Comparison of ENCODE assay signal across 16 mouse cellular contexts in genomic region chr10:127333152-127333551, GRCm38 (mm10). TPM values are rescaled to one million over a fixed set of nuclear protein-coding genes. Genes with fewer than 3 reads are reported as not detected.
A peak's percentile ranks its signal among the peaks of the same experiment; 100 is the strongest.
DNase-seq lines count a peak whose midpoint lies in the region; ATAC-seq and TF ChIP-seq lines count a peak whose summit lies in the region.
"Had no signal": no experiment of that assay in that cellular context is flagged by ENCODE, and none has a peak within 500 bp of the region (broad histone marks: within the 10 kb centered on the region; RNA-seq: fewer than 3 reads in every experiment).

No protein-coding gene starts in this region.

- peaks cover 14% of the 10 kb centered on the region for H3K4me1 ChIP-seq in thymus, adult 2 months (replicated peaks; ENCODE audit: control insufficient read depth, insufficient read depth, low read length)
- no peaks in the 10 kb centered on the region for H3K4me1 ChIP-seq in cortical plate, adult 2 months (ENCODE audit: control insufficient read depth, insufficient read depth, low read length)
- no peaks in the 10 kb centered on the region for H3K4me1 ChIP-seq in hindbrain, embryonic 13.5 days (replicated peaks)
- H3K4me1 ChIP-seq: forebrain, embryonic 13.5 days had no signal

- no peak overlapping the region for H3K9ac ChIP-seq in hindbrain, embryonic 13.5 days

- DNase-seq in gastrocnemius, adult 2 months: peak; percentile 18
- DNase-seq in gastrocnemius, postnatal 25 days: no peak
- peak; percentile 30 for DNase-seq in thymus, adult 2 months
- no peak for DNase-seq in thymus, postnatal 10 days (ENCODE audit: low spot score in 2 of 2)
- DNase-seq in thymus, postnatal 4 days: peak; percentile 61
- DNase-seq in MN1 (ENCODE audit: low spot score): no peak
- DNase-seq: midbrain, embryonic 14.5 days had no signal

- H3K9me3 ChIP-seq in hindbrain, embryonic 13.5 days: no peaks in the 10 kb centered on the region
- H3K9me3 ChIP-seq: forebrain, embryonic 13.5 days; G1E; heart, embryonic 10.5 days had no signal

- no peak for TF ChIP-seq POLR2A in thymus, adult 2 months (IDR thresholded peaks at IDR 0.05; ENCODE audit: control insufficient read depth, extremely low read depth, insufficient read depth, low read length, poor library complexity)
- no peak for TF ChIP-seq POLR2A in cortical plate, adult 2 months (IDR thresholded peaks at IDR 0.05; ENCODE audit: extremely low read depth, insufficient read depth, low read length)

- ATAC-seq in hindbrain, embryonic 13.5 days (ENCODE audit: low FRiP score): no peak
- ATAC-seq: forebrain, embryonic 13.5 days; inflammation-experienced regulatory T-cells, adult 6 months had no signal

- H3K27ac ChIP-seq in gastrocnemius, adult 2 months: no peak overlapping the region
- no peak overlapping the region for H3K27ac ChIP-seq in thymus, adult 2 months (ENCODE audit: control insufficient read depth, insufficient read depth, low read length)
- H3K27ac ChIP-seq in cortical plate, adult 2 months (ENCODE audit: insufficient read depth, low read length): no peak overlapping the region
- no peak overlapping the region for H3K27ac ChIP-seq in hindbrain, embryonic 13.5 days
- H3K27ac ChIP-seq: forebrain, embryonic 13.5 days had no signal

- H3K27me3 ChIP-seq in thymus, adult 2 months (ENCODE audit: control insufficient read depth, insufficient read depth, low read length): no peaks in the 10 kb centered on the region
- peaks cover 45% of the 10 kb centered on the region for H3K27me3 ChIP-seq in hindbrain, embryonic 13.5 days

- no peak overlapping the region for H3K4me2 ChIP-seq in hindbrain, embryonic 13.5 days

- H3K36me3 ChIP-seq in thymus, adult 2 months (ENCODE audit: control insufficient read depth, insufficient read depth, low read length): peaks cover 9% of the 10 kb centered on the region
- H3K36me3 ChIP-seq in hindbrain, embryonic 13.5 days: no peaks in the 10 kb centered on the region

- H3K4me3 ChIP-seq in gastrocnemius, adult 2 months: no peak overlapping the region
- H3K4me3 ChIP-seq in thymus, adult 2 months (ENCODE audit: control insufficient read depth, insufficient read depth, low read length): no peak overlapping the region
- no peak overlapping the region for H3K4me3 ChIP-seq in cortical plate, adult 2 months (ENCODE audit: insufficient read depth, low read length)
- no peak overlapping the region for H3K4me3 ChIP-seq in hindbrain, embryonic 13.5 days

- peak; percentile 49 for TF ChIP-seq CTCF in gastrocnemius, adult 2 months (IDR thresholded peaks at IDR 0.05)
- no peak for TF ChIP-seq CTCF in thymus, adult 2 months (IDR thresholded peaks at IDR 0.05; ENCODE audit: borderline replicate concordance, control insufficient read depth, extremely low read depth, insufficient read depth, low read length, poor library complexity)
- peak; percentile 28 for TF ChIP-seq CTCF in cortical plate, adult 2 months (IDR thresholded peaks at IDR 0.05; ENCODE audit: extremely low read depth, insufficient read depth, low read length)

- intact Hi-C loops in gastrocnemius, adult 2 months (cut with DNase I): loop anchor here (10.0 kb wide), 1 partner anchor 158 kb away; no protein-coding TSS in a partner anchor

- WGBS in thymus, adult 2 months: 67% methylated on average over 5 of the region's 5 CpGs
- 65% methylated on average over 5 of the region's 5 CpGs for WGBS in hindbrain, embryonic 13.5 days

RNA-seq across cellular contexts. Expression of gene Gli1, which starts 8.6 kb away (rescaled TPM):
- total RNA-seq in gastrocnemius, adult 2 months (2021): 1 to 10 TPM in 1 of 2 experiments, under 1 TPM in 1; 0.70 to 1.2 TPM
- total RNA-seq in gastrocnemius, postnatal 25 days (2021): 1 to 10 TPM in 1 of 2 experiments, under 1 TPM in 1; 0.74 to 1.5 TPM
- 0.61 and 0.77 TPM in 2 replicates for polyA plus RNA-seq in thymus, adult 2 months (2012; rRNA removed)
- 2.3 and 2.6 TPM in 2 replicates for polyA plus RNA-seq in cortical plate, adult 2 months (2012; rRNA removed)
- polyA plus RNA-seq in hindbrain, embryonic 13.5 days (2015; fragmentation: Nextera tagmentation; extraction: Ambion mirVana): 1.6 and 1.8 TPM in 2 replicates

RNA-seq across cellular contexts. Expression of gene Arhgap9, which starts 11.4 kb away (rescaled TPM):
- under 1 TPM; 0.89 to 0.99 TPM for total RNA-seq in gastrocnemius, adult 2 months (2021)
- total RNA-seq in gastrocnemius, postnatal 25 days (2021): 1 to 10 TPM; 1.4 to 1.7 TPM
- 105 and 111 TPM in 2 replicates for polyA plus RNA-seq in thymus, adult 2 months (2012; rRNA removed)
- 1.2 and 1.4 TPM in 2 replicates for polyA plus RNA-seq in cortical plate, adult 2 months (2012; rRNA removed)
- polyA plus RNA-seq in hindbrain, embryonic 13.5 days (2015; fragmentation: Nextera tagmentation; extraction: Ambion mirVana): 1.0 and 1.1 TPM in 2 replicates

RNA-seq across cellular contexts. Expression of gene Inhbe, which starts 21.1 kb away (rescaled TPM):
- total RNA-seq in gastrocnemius, adult 2 months (2021): not detected
- not detected for total RNA-seq in gastrocnemius, postnatal 25 days (2021)
- 0.04 TPM in 1 of 2 replicates, not detected in the other for polyA plus RNA-seq in thymus, adult 2 months (2012; rRNA removed)
- polyA plus RNA-seq in cortical plate, adult 2 months (2012; rRNA removed): 0.10 and 0.19 TPM in 2 replicates
- polyA plus RNA-seq in hindbrain, embryonic 13.5 days (2015; fragmentation: Nextera tagmentation; extraction: Ambion mirVana): not detected in 2 replicates
- total RNA-seq: layer of hippocampus, adult 8-10 months had no signal
- polyA plus RNA-seq: embryonic facial prominence, embryonic 11.5 days; heart, embryonic 10.5 days; inflammation-experienced regulatory T-cells, adult 6 months; limb, embryonic 14.5 days had no signal

RNA-seq across cellular contexts. Expression of gene Mars, which starts 21.6 kb away (rescaled TPM):
- 10 to 100 TPM; 69.0 to 71.4 TPM for total RNA-seq in gastrocnemius, adult 2 months (2021)
- total RNA-seq in gastrocnemius, postnatal 25 days (2021): 10 to 100 TPM; 48.3 to 53.5 TPM
- polyA plus RNA-seq in thymus, adult 2 months (2012; rRNA removed): 65.8 and 77.2 TPM in 2 replicates
- 71.6 and 75.6 TPM in 2 replicates for polyA plus RNA-seq in cortical plate, adult 2 months (2012; rRNA removed)
- polyA plus RNA-seq in hindbrain, embryonic 13.5 days (2015; fragmentation: Nextera tagmentation; extraction: Ambion mirVana): 116 and 119 TPM in 2 replicates

RNA-seq across cellular contexts. Expression of gene Inhbc, which starts 37.1 kb away (rescaled TPM):
- not detected for total RNA-seq in gastrocnemius, adult 2 months (2021)
- not detected for total RNA-seq in gastrocnemius, postnatal 25 days (2021)
- polyA plus RNA-seq in thymus, adult 2 months (2012; rRNA removed): 0.06 TPM in 1 of 2 replicates, not detected in the other
- not detected in 2 replicates for polyA plus RNA-seq in cortical plate, adult 2 months (2012; rRNA removed)
- 0.09 TPM in 1 of 2 replicates, not detected in the other for polyA plus RNA-seq in hindbrain, embryonic 13.5 days (2015; fragmentation: Nextera tagmentation; extraction: Ambion mirVana)
- total RNA-seq: layer of hippocampus, adult 8-10 months had no signal
- polyA plus RNA-seq: embryonic facial prominence, embryonic 11.5 days; forebrain, embryonic 13.5 days; G1E; inflammation-experienced regulatory T-cells, adult 6 months; limb, embryonic 14.5 days; midbrain, embryonic 14.5 days had no signal

Comparison
In these comparisons a context has a peak if more than half of its experiments do, and no peak if none do; other contexts are left out.
1. DNase-seq: peak in gastrocnemius, adult 2 months (single experiment), thymus, adult 2 months (single experiment) and thymus, postnatal 4 days (single experiment); none in gastrocnemius, postnatal 25 days (single experiment), thymus, postnatal 10 days (0 of 2) and MN1 (single experiment).
2. RNA of gene Arhgap9, which starts 11.4 kb away (polyA plus RNA-seq): 105 to 111 TPM in thymus, adult 2 months; 1.2 to 1.4 TPM in cortical plate, adult 2 months and 1.0 to 1.1 TPM in hindbrain, embryonic 13.5 days; every median in the first group is over 10 times any median in the second.